Mouse (Mus musculus): ENCODE measurements around the gene Kcne1.

Gene Kcne1

GRCm38 (mm10) chr16:92359229-92359628 is at the start of gene Kcne1:
TSS of gene Kcne1 (minus strand) at chr16:92359468.
- no peak for DNase-seq (ENCODE audit: low read depth)

GRCm38 (mm10) chr16:92407883-92408282 is 48.6 kb upstream of the Kcne1 start:
- no peak for DNase-seq (ENCODE audit: low read depth)

DNA sequence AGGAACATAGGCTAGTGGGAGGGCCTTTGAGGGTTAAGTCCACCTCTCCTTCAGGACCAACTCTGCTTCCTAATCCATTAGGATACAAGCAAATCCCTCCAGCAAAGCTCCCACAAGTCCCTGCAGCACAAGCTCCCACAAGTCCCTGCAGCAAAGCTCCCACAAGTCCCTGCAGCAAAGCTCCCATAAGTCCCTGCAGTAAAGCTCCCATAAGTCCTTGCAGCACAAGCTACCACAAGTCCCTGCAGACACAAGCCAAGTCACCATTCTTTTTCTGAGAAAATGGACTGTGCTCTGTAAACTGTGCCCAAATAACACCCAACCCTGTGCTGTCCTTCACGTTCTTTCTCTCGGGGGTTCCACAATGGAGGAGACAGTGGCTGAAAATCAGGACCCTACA is 44.9 kb upstream of the Kcne1 start:
- DNase-seq (ENCODE audit: low read depth) = no peak

GRCm38 (mm10) chr16:92403069-92403468 is 43.8 kb upstream of the Kcne1 start:
- no peak for DNase-seq (ENCODE audit: low read depth)

DNA sequence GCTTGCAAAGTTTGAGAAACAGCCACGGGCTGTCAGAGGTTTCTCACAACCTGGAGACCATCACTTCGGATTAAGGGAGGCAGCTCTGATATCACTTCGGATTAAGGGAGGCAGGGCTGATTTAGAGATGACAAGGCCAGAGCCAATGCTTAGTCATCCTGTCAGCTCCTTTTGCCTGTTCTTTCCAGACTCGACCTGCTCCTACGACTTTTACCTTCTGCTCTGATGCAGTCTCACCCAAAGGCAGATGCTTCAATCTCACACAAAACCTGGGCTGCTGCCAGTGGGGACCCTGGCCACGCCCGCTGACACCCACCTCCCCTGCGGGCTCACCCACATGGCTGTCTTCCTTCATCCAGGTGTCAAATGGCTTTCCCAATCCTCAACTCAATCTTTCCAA is 42.9 kb upstream of the Kcne1 start:
- DNase-seq (ENCODE audit: low read depth) = no peak

DNA sequence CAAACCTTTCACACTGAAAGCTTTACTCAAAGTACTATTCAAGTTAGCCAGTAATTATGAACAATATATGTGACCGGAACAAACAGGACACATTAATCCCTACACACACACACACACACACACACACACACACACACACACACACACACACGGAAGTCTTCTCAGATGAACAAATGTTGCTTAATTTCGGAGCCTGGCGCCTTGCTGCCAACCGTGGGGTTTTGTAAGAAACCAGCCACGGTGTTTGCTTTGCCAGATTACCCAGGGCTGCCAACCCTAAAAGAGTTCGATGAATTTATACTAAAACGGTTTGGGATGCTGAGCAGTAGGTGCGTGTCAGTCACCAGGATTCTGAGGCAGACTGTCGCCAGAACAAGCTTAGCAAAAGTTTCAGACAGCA is 41.9 kb upstream of the Kcne1 start:
- DNase-seq (ENCODE audit: low read depth) = peak; percentile 23

DNA sequence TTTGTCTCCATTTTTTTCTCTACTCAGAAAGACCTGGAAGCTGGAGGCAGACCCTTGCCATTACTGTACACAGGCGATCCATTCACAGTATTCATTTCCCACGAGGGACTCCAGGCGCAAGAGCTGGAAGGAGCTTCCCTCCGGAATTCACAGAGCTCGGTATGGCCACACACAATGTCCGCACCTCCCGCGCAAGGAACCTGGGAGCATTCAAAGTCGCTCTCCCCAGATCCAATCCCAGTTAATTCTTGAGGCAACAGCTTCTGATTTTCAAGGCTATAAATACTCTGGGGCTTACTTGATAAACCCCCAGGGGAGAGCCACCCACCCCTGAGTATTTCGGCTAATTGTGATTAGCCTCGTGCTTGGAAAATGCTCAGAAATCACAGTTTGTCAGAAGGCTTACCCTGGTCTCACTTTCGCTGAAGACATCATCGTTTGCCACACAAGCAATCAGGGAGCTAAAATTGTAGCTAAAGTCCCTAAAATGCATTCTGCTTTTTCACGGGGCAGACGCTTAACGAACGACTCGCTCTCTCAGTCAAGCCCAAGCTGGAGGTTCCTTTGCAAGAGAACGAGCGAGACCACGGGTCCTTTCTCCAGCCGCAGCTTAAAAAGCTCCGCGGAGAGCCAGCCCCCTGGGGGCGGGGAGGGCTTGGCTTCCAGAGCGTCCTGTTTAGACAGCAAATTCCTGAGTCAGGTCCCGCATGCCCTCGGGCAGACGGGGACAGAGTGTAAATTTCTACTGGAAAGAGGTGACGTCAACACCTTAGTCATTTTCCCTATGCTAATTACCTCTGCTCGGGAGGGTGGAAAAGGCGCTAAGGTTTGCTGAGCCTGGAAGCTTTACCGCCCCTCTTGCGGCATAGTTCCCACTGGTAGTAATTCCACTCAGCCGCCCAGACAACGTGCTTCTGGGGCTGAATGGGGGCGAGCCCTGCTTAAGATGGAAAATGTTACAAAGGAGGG is 40.5 kb upstream of the Kcne1 start:
- no peak for DNase-seq (ENCODE audit: low read depth)

- DNase-seq (ENCODE audit: low read depth) = no peak
Observed at GRCm38 (mm10) chr16:92398574-92399118, 39.4 kb upstream of the Kcne1 start.

DNA sequence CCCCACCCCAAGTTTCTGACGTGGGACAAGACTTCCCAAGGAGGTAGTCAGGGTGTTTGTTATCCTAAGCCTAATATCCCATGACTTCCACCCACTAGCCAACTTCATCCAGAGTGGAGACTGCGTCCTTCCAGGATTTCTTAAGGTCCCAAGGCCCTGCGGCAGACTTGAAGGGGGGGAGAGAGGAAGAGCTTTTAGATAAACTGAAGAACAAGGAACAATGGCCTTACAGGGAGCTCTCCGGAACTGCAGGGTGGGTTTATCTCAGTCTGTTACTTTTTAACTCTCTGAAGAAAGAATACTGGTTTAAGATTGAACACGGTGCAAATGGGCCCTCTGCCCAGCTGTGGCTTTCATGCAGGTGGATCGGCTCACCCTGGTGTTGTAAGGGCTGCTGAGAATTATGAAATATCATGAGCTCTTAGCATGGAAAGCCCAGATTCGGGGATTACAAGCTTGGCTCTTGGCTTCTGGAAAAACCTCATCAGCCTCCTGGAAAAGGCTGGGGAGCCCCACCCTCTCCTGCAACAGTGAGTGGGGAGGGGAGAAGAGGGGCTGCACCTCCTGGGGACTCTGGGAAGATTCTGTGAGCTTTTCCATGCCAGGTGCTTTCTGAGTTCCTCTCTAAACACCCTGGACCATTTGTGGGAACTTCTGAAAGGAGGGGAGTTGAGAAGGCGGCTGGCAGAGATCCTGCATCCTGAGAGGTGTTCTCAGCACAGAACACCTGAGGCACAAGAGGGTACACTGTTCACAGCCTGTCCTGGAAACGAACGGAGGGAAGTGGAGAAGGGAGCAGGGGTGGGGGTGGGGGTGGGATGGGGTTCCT is 38.7 kb upstream of the Kcne1 start:
- no peak for DNase-seq (ENCODE audit: low read depth)

- no peak for DNase-seq (ENCODE audit: low read depth)
Observed at GRCm38 (mm10) chr16:92393732-92394131, 34.5 kb upstream of the Kcne1 start.

DNA sequence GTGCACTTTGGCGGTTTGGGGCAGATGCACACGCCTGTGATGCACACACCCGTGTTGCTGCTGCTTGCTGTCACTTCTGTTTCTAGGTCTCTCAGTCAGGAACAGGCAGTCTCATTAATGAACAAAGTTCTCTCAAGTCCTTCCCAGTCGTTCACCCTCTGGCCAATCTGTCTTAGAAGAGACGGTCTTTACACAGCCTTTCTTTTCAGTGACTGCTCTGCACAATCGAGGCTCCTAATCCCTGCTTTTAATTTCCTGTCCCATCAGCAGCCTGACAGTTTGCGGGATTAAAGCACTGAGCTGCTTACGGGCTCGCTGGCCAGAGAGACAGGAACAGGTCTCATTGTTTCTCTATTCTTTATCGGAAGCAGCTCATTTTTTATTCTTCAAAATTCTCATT is 28.4 kb upstream of the Kcne1 start:
- DNase-seq (ENCODE audit: low read depth) = no peak

DNA sequence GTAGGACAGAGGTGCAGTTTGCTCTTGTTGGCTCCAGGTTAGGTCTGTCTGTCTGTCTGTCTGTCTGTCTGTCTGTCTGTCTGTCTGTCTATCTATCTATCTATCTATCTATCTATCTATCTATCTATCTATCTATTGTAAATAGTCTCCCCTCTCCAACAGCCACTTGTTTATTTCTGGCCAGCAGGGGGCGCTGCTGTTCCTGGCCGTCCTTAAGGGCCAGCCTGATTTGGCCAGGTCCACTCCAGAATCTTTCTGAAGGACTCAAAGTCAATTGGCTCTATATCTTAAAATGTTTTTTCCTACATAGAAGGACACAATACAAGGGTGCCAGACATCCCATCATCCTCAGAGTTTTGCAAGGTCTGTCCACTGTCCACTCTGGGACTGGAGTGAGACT is 25.8 kb upstream of the Kcne1 start:
- peak; percentile 67 for DNase-seq (ENCODE audit: low read depth)

- DNase-seq (ENCODE audit: low read depth) = no peak
Observed at GRCm38 (mm10) chr16:92383412-92383811, 24.1 kb upstream of the Kcne1 start.

GRCm38 (mm10) chr16:92382508-92382907 is 23.2 kb upstream of the Kcne1 start:
- DNase-seq (ENCODE audit: low read depth) = no peak

DNA sequence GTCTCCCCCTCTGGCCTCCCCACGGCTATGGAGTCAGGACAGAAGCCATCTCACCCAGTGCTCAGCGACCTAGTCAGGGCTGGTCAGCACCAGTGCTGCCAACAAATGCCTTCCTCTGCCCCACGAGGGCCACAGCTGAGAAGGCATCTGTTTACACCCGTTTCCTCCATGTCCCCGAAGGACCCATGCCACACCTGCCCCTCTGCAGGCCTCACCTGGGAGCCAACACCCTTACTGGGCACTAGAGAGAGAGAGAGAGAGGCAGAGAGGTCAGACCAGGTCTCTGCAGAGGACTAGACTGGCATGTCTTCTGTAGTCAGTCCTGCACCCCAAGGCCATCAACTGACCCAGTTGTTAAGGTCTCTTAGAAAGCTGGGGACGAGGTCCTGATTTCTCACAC is 21.8 kb upstream of the Kcne1 start:
- no peak for DNase-seq (ENCODE audit: low read depth)

DNA sequence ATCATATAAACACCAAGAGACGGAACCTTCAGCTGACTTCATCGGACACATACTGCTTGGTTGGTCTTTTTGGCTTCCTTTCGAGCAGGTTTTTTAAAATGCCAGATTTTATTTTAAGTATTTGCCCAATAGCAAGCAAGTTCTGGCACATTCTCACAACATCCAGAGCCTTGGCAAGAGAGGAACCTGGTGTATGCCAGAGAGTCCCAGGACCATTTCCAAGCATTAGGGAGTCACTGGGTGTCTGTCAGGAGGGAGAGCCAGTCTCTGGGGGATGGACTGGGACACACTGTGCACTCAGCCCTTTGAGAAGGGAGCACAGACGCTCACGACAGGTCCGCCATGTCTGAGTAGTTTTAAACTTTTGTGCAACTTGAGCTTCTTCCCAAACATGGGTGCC is 17.7 kb upstream of the Kcne1 start:
- DNase-seq (ENCODE audit: low read depth) = no peak

DNA sequence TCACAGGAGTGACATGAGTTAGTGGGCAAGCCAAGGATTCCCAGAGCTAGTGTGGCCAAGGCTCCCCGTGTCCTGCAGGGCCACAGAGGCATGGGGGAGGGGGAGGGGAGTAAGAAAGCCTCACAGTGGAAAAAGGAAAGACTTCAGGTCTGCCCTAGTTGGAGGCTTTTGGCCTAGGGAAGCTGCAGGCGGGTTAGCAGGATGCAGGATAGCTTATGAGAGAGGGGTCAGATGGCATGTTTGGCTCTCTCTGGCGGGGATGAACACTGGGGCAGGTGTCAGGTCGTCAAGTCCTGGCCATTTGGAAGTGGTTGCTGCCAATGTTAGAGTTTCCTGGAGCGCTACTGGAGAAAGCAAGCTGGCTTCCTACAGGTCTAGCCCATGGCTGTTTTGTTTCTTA is 12.4 kb upstream of the Kcne1 start:
- no peak for DNase-seq (ENCODE audit: low read depth)

DNA sequence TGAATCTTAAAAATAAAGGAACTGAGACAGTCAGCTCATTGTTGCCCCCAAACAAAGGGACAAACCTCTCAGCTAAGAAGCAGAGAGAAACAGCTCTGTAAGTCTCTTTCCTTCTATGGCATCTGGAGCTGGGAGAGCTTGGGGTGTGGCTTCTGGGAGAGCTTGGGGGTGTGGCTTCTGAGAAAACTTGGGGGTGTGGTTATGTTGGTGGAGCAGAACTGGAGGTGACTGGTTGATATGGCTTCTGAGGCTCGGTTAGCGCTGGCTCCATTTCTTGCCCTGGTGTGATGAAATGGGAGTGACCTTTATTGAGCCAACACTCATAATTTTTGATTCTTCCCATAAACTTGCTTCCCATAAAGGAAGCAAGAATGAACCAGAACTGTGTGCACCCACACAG is 10.0 kb upstream of the Kcne1 start:
- peak; percentile 52 for DNase-seq (ENCODE audit: low read depth)

- no peak for DNase-seq (ENCODE audit: low read depth)
Observed at GRCm38 (mm10) chr16:92365477-92365876, 6.2 kb upstream of the Kcne1 start.

DNA sequence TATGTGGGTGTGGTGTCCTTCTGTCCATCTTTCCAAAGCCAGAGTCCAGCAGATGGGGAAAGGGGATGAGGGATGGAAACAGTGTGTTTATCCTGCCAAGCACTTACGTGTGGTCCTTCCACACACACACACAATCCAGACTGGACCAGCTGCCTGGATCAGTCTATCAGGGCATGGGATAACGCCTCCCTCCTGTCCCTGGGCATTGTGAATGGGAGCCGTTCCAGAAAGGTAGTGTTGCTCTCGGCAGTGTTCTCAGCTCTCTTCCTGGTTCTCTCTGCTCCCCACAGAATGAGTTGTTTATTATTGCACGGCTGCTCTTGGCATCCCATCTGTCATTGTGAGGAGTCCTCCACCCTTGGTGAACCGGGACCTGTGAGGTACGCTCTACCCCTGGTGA is 1.4 kb upstream of the Kcne1 start:
- DNase-seq (ENCODE audit: low read depth) = no peak

GRCm38 (mm10) chr16:92358734-92359133 is 534 bp downstream of the Kcne1 start:
- DNase-seq (ENCODE audit: low read depth) = no peak

DNA sequence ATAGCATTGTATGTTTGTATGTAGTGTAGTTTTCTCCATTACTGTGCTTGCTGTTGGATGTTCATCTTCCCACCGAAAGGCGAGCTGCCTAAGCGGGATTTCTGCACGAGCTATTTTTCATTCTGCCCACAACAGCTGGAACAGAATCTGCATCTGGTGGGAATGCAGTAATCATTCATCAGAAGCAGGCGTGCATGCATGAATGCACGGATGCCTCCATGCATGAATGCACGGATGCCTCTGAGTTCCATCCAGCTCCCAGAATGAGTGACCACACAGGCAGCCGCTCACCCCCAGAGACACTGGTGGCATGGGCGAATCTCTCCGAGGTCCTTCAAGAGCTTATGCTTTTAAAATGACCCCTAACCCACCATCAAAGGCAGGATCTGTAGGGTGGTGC is 1.7 kb downstream of the Kcne1 start:
- DNase-seq (ENCODE audit: low read depth) = no peak

- DNase-seq (ENCODE audit: low read depth) = no peak
Observed at GRCm38 (mm10) chr16:92357023-92357422, 2.2 kb downstream of the Kcne1 start.
